Mouse (Mus musculus) left cerebral cortex, postnatal 25 days (tissue): ENCODE measurements around the gene Xlr5b. TPM values are rescaled to one million over a fixed set of nuclear protein-coding genes. Genes with fewer than 3 reads are reported as not detected.
"Not testable (repeated sequence)": the region's sequence is repeated elsewhere in the genome, so short reads cannot be mapped to it uniquely, and the experiment has no call there.

Experiments
- DNase-seq, 2 experiments: peaks; one replicate each; pipeline ENCODE4 v3.0.0; 2022; ENCODE audit warnings: low spot score in 2 of 2, mixed read lengths in 1 of 2
- intact Hi-C: fragments of 180-260 bp; cut with DNase I; formaldehyde crosslinking; loops from one replicate; pipeline ENCODE4 v1.15.1; 2025
- total RNA-seq, 2 experiments: library from RNA; stranded (reverse); gene quantifications; 2 replicates each; pipeline ENCODE4 v1.2.3; 2021

The Xlr5b gene
- total RNA-seq: not detected

GRCm38 (mm10) chrX:73148496-73148895 is at the start of gene Xlr5b:
Gene Xlr5b (plus strand): TSS chrX:73148796.
- DNase-seq, intact Hi-C loops: not testable (repeated sequence)

GRCm38 (mm10) chrX:73116747-73117146 is 31.8 kb upstream of the Xlr5b start, which contains the start of gene Gm14685:
Gene Gm14685 (plus strand): TSS chrX:73117047.
- DNase-seq, intact Hi-C loops: not testable (repeated sequence)

- intact Hi-C loops: not testable (repeated sequence)
Measured at GRCm38 (mm10) chrX:73122859-73123829, 25.5 kb upstream of the Xlr5b start.

GRCm38 (mm10) chrX:73143218-73143618 is 5.4 kb upstream of the Xlr5b start:
- intact Hi-C loops, DNase-seq: not testable (repeated sequence)

More at GRCm38 (mm10) chrX:73122859-73123829, 25.5 kb upstream of the Xlr5b start:
- DNase-seq: not testable (repeated sequence)

GRCm38 (mm10) chrX:73149350-73149749 is 754 bp downstream of the Xlr5b start, which contains the start of gene DXBay18:
Gene DXBay18 (minus strand): TSS chrX:73149450.
- intact Hi-C loops, DNase-seq: not testable (repeated sequence)

GRCm38 (mm10) chrX:73176889-73177288 is 28.3 kb downstream of the Xlr5b start, which contains the start of gene Spin2d:
Gene Spin2d (minus strand): TSS chrX:73176989.
- intact Hi-C loops, DNase-seq: not testable (repeated sequence)

- intact Hi-C loops: not testable (repeated sequence)
- peak in 1 of 2 experiments; percentile 66 for DNase-seq
Measured at GRCm38 (mm10) chrX:73191934-73192333, 43.3 kb downstream of the Xlr5b start, which contains the start of gene Xlr3b. Gene Xlr3b (plus strand): TSS chrX:73192207.

Other genes with a start within 250 kb of the Xlr5b start
- 10 to 100 TPM; 51.5 to 52.6 TPM for gene Cetn2, start 230.4 kb upstream of the Xlr5b start, total RNA-seq
- gene Nsdhl, start 230.2 kb upstream of the Xlr5b start, total RNA-seq: 10 to 100 TPM; 23.0 to 25.8 TPM
- gene Zfp185, start 161.5 kb upstream of the Xlr5b start, total RNA-seq: under 1 TPM; 0.34 to 0.55 TPM
- gene Pnma5, start 111.7 kb upstream of the Xlr5b start, total RNA-seq: under 1 TPM; 0.21 to 0.48 TPM
- 10 to 100 TPM; 12.2 to 14.8 TPM for gene Pnma3, start 84.0 kb upstream of the Xlr5b start, total RNA-seq
- gene Xlr4a, start 66.3 kb upstream of the Xlr5b start, total RNA-seq: 1 to 10 TPM in 1 of 2 experiments, under 1 TPM in 1; 0.96 to 1.6 TPM
- 1 to 10 TPM; 2.0 to 3.0 TPM for gene Xlr3a, start 51.7 kb upstream of the Xlr5b start, total RNA-seq
- gene Gm14685, start 31.7 kb upstream of the Xlr5b start, total RNA-seq: 1 to 10 TPM; 1.0 to 2.5 TPM
- gene DXBay18, start 654 bp downstream of the Xlr5b start, total RNA-seq: under 1 TPM in 1 of 2 experiments, not detected in 1; 0.62 TPM
- gene Spin2d, start 28.2 kb downstream of the Xlr5b start, total RNA-seq: not detected
- gene Xlr3b, start 43.4 kb downstream of the Xlr5b start, total RNA-seq: 1 to 10 TPM; 5.1 to 8.5 TPM
- gene Xlr4b, start 65.5 kb downstream of the Xlr5b start, total RNA-seq: under 1 TPM; 0.53 to 0.55 TPM
- 10 to 100 TPM; 15.0 to 21.2 TPM for gene F8a, start 79.5 kb downstream of the Xlr5b start, total RNA-seq
- not detected for gene Xlr4c, start 94.3 kb downstream of the Xlr5b start, total RNA-seq
- not detected for gene Xlr3c, start 116.6 kb downstream of the Xlr5b start, total RNA-seq
- not detected for gene Xlr5a, start 144.2 kb downstream of the Xlr5b start, total RNA-seq
- gene Xlr5c, start 144.2 kb downstream of the Xlr5b start, total RNA-seq: not detected
- gene Gm45015, start 188.0 kb downstream of the Xlr5b start, total RNA-seq: not detected
- 10 to 100 TPM; 16.6 to 19.0 TPM for gene Zfp275, start 193.8 kb downstream of the Xlr5b start, total RNA-seq
- under 1 TPM in 1 of 2 experiments, not detected in 1; 0.23 TPM for gene Gm18336, start 249.9 kb downstream of the Xlr5b start, total RNA-seq